Mouse (Mus musculus) thymus, postnatal 10 days (tissue): ENCODE data around the gene Tmem128.
A peak's percentile ranks its signal among the peaks of the same experiment; 100 is the strongest.

Source experiments
- DNase-seq, 2 experiments: peaks; one replicate each; pipeline ENCODE4 v3.0.0; 2021; ENCODE audit warnings: low spot score in 2 of 2

Gene Tmem128

DNA sequence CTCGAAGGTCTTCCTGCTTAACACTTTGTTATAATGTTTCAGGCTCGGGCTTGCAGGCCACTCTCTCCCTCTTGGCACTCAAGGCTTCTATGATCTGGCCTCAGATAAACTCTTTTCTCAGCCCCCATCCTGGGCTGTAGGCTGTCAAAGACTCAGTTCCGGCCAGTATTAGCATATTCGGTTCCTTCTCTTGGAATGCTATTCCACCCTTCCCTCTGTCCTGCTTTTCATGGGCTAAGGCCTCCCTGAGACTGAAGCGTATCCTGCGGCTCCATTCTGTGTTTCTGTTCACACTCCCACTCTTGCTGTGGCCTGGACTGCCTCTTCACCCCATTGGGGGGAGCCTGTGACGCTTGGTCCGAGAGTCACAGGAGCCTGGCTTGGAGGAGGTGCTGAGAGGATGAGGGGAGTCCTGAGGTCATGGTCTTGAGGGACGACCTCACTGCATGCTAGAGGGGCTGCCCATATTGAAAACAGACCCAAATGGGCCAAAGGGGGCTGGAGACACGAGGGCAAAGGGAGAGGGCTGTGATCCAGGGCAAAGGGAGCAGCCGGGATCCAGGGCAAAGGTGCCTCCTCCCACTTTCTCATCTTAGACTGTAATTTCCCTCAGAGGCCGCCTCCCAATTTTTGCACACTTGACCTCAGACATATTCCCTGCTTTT lies 18.1 kb downstream of the Tmem128 start:
- DNase-seq = no peak

DNA sequence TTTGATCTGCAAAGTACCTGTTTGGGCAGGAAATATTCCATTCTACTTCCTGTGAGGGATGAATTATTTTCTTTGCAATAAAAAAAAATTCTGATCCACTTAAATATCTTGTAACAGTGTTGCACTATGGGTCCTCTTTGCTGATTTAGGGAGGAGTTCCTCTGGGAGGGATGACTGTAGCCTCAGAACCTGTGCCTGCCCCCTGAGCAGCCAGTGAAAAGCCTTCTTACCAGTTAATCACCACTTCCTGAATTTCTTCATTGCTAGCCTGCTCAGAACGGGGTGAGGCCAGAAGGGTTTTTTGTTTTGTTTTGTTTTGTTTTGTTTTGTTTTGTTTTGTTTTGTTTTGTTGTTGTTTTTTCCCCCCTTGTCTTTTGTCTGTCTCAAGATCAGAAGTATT lies 20.1 kb downstream of the Tmem128 start:
- no peak for DNase-seq

DNA sequence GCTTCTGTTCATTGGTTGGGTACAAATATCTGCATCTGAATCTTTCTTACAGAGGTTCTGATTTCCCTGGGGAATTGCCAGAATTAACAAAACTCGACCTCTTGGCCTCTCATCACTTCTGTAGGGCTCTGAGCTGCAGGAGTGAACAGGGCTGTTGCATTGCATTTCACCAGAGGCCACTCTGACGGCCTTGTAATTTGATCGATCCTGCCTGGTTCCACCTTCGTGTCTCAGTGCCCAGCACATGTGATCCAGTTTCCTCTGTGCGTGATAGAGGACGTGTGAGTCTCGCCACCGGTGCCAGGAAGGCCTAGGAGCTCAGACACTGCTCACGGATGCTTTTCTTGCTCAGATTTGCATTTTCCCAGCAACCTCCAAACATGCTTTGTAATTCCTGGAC lies 25.7 kb downstream of the Tmem128 start:
- DNase-seq = no peak

GRCm38 (mm10) chr5:38288476-38288875 lies 28.5 kb downstream of the Tmem128 start:
- no peak for DNase-seq

DNA sequence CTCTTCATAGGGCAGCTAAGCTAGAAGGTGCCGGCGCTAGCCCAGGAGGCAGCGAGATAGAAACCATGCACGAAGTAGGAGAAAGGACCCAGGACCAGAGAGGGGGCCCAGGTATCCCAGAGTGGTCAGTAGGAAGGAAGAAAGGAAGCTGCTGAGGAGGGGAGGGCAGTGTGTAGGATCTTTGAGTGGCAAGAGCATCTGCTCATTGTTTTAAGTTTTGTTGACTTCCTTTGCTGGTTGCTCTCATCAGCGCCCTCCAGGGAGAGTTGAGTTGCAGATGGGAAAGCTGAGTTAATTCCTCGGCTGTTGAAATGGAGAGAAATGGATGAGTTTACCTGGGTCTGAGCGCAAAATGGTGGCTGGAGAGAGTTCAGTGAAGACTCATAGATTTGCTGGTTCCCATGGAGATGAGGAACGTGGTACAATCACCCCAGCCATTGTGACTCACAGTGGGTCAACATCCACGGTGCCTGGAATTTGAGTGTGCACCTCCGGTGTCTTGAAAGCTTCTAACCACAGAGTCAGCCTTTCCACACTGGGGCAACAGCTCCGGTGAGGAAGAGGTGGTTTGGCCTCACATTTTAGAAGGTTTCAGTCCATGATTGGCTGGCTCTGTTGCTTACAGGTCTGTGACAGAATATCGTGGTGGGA lies 41.9 kb downstream of the Tmem128 start:
- no peak for DNase-seq

DNA sequence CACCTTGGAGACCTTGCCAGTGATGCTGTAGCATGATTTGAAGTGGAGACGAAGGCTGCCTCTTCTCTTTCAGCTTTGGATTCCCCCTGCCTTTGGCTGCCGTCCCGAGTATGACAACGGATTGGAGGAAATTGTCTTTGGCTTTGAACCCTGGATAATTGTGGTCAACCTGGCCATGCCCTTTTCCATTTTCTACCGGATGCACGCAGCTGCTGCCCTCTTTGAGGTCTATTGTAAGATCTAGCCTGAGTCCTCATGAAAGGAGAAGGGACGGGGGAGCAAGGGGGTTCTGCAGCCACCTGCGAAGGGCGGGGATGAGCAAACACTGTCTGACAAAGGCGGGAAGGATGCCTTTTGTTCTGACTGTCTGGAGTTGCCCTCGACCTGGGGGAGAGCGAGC lies 42.7 kb downstream of the Tmem128 start:
- no peak for DNase-seq

GRCm38 (mm10) chr5:38305241-38305640 lies 45.3 kb downstream of the Tmem128 start:
- DNase-seq = no peak

- DNase-seq = peak; percentile 60 to 87
Observed at GRCm38 (mm10) chr5:38307255-38308101, 47.5 kb downstream of the Tmem128 start.

- DNase-seq = peak; percentile 27 to 55
Observed at GRCm38 (mm10) chr5:38308873-38309272, 48.9 kb downstream of the Tmem128 start.

DNA sequence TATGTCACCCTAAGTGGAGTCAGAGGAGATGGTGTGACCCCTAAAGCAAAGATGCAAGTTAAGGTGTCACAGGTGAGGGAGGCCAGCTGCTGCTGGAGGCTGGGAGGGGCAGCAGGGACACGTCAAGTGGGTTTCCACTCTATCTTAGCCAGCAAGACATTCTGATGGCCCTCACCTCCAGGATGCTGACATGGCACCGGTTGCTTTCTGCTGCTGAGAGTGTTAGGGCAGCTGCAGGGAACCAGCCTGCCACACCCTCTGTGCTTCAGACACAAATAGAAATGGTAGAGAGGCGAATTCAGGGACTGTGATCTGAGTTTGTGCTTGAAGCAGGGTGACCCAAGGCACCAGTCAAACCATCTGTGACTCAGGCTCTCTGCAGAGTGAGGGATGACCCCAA lies 49.8 kb downstream of the Tmem128 start:
- DNase-seq = no peak
